Mouse (Mus musculus) colon, adult 2 months (tissue): Measurements from ENCODE around the gene Ccl3. TPM values are rescaled to one million over a fixed set of nuclear protein-coding genes. Genes with fewer than 3 reads are reported as not detected.

ENCODE experiments used
- polyA plus RNA-seq: library from polyadenylated mRNA; depleted of rRNA; stranded (reverse); fragments of >200 nt; gene quantifications from 2 replicates; pipeline ENCODE4 v1.2.3, GENCODE M21; 2012; rRNA removed

Ccl3 gene
- 0.38 and 1.1 TPM in 2 replicates for polyA plus RNA-seq

DNA sequence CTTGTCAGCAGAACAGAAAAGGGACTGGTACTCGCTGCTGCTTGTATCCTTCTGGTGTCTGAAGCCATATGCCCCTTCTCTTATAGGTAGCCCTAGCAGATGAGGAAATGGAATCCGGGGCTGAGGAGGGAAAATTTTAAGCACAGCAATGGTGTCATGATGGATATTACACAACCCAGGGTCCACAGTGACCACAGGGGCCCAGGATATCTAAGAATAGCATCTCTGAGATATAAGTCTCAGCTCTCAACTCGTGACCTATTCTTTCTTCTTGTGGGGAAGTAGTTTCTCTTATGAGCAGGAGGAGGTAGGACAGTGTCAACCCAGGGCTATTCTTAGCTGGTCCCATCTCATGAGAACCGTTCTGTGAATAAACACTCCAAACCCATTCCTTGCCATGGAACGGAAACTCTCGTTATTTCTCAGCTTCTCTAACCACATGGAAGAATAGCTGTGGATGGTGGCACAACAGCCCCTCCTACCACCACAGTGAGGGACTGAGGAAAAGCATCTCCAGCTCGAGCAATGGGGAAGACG is at the start of gene Ccl3:
Gene Ccl3 (minus strand): TSS at position 51 of the 537 bp plus-strand sequence.

GRCm38 (mm10) chr11:83662204-83662603 is 13.0 kb upstream of the Ccl3 start, which contains the start of gene Ccl4:
Gene Ccl4 (plus strand): TSS chr11:83662584.

GRCm38 (mm10) chr11:83645521-83645920 is 3.6 kb downstream of the Ccl3 start, which contains the start of gene Rpl9-ps1:
Gene Rpl9-ps1 (minus strand): TSS chr11:83645621.

Other genes with a start within 250 kb of the Ccl3 start
- 1.7 and 2.9 TPM in 2 replicates for gene Rasl10b, start 240.2 kb downstream of the Ccl3 start, polyA plus RNA-seq
- 0.43 and 0.51 TPM in 2 replicates for gene Gas2l2, start 219.9 kb downstream of the Ccl3 start, polyA plus RNA-seq
- gene 1700020L24Rik, start 211.7 kb downstream of the Ccl3 start, polyA plus RNA-seq = 0.91 and 1.0 TPM in 2 replicates
- 14.5 and 17.0 TPM in 2 replicates for gene Mmp28, start 186.3 kb downstream of the Ccl3 start, polyA plus RNA-seq
- 4.0 and 4.8 TPM in 2 replicates for gene Taf15, start 176.3 kb downstream of the Ccl3 start, polyA plus RNA-seq
- not detected in 2 replicates for gene Heatr9, start 127.2 kb downstream of the Ccl3 start, polyA plus RNA-seq
- 24.9 and 44.7 TPM in 2 replicates for gene Ccl5, start 118.8 kb downstream of the Ccl3 start, polyA plus RNA-seq
- 1.7 and 2.1 TPM in 2 replicates for gene Ccl9, start 70.7 kb downstream of the Ccl3 start, polyA plus RNA-seq
- gene Ccl6, start 56.3 kb downstream of the Ccl3 start, polyA plus RNA-seq = 142 and 153 TPM in 2 replicates
- not detected in 2 replicates for gene Rpl9-ps1, start 3.7 kb downstream of the Ccl3 start, polyA plus RNA-seq
- gene Ccl4, start 13.2 kb upstream of the Ccl3 start, polyA plus RNA-seq = 0.46 and 0.47 TPM in 2 replicates
- 1.3 and 3.5 TPM in 2 replicates for gene Wfdc17, start 54.6 kb upstream of the Ccl3 start, polyA plus RNA-seq
- gene Wfdc18, start 59.7 kb upstream of the Ccl3 start, polyA plus RNA-seq = 5.9 and 16.4 TPM in 2 replicates
- 1.1 and 1.6 TPM in 2 replicates for gene Wfdc21, start 97.6 kb upstream of the Ccl3 start, polyA plus RNA-seq
- gene Heatr6, start 104.3 kb upstream of the Ccl3 start, polyA plus RNA-seq = 15.6 and 20.4 TPM in 2 replicates
- gene Hnf1b, start 200.7 kb upstream of the Ccl3 start, polyA plus RNA-seq = 45.1 and 46.3 TPM in 2 replicates